Mouse (Mus musculus): ENCODE results near the gene Mst1. TPM values are rescaled to one million over a fixed set of nuclear protein-coding genes. Genes with fewer than 3 reads are reported as not detected.

Mst1 gene
- total and polyA plus RNA-seq, 2 experiments from 2014 or later: not detected

DNA sequence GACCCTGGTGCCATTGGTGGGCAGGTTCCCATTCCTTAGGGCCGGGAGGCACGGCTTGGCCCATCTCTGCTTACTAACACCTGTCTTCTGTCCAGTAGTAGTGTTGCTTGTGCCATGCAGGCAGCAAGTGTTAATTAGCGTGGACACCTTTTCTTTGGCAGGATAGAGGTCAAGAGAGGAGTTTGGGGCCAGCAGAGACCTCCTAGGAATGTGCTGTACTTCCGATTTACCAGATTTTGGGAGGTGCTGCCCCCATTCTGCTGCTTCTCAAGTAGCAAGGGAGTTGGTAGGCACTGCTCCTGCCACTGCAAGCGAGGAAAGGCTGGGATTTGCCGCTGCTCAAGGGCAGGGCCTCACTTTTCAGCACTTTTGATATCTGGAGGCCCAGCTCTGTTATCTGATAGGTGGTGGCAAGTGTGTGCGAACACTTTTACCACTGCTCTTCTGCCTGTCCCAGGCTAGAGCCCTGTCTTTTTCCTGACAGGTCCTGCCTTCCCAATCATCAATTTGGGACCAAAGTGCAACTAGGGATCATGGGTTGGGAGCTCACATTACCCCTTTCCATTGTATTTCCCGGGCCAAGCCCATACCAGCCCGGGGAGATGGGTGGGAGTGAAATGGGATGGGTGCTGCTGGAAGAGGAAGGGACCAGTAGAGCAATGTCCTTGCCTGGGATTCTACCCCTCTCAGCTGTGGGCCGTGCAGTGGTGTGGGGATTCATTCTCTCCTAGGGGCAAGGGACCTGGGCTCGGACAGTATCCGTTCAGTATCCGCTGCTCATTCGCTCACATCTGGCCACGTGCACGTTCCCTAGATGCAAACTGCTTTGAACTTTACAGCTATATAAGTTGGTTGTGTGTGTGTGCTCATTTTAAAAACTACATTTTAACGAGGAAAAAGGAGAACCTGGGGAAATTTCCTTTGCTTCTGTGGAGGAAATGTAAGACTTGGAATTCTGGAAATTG, 32.4 kb upstream of the Mst1 start:
- 48% methylated on average over 17 of the region's 17 CpGs for WGBS
- no peak for TF ChIP-seq CTCF (IDR thresholded peaks at IDR 0.05)
- ATAC-seq (ENCODE audit: low FRiP score) (no peak), DNase-seq (ENCODE audit: low spot score) (no peak)
- H3K27ac ChIP-seq (ENCODE audit: low read depth, low read length): no peak overlapping the region
- peak overlapping the region; percentile 95 for H3K4me2 ChIP-seq (ENCODE audit: low read depth, low read length, poor library complexity, severe bottlenecking)
- H3K4me3 ChIP-seq (ENCODE audit: low read depth, low read length): peak overlapping the region; percentile 70; the same call in 1 of the 2 replicates
- H3K9ac ChIP-seq (replicated peaks; ENCODE audit: low read length, poor library complexity, severe bottlenecking): peak overlapping the region; percentile 74; the same call in 1 of the 2 replicates
- no peaks in the 10 kb centered on the region for H3K27me3 ChIP-seq (ENCODE audit: insufficient read depth, low read length)
- H3K36me3 ChIP-seq (ENCODE audit: insufficient read depth, low read length): peaks cover 42% of the 10 kb centered on the region
- H3K4me1 ChIP-seq (ENCODE audit: insufficient read depth, low read length): peaks cover 7% of the 10 kb centered on the region; the same call in 1 of the 2 replicates
- H3K9me3 ChIP-seq (ENCODE audit: low read length): no peaks in the 10 kb centered on the region

DNA sequence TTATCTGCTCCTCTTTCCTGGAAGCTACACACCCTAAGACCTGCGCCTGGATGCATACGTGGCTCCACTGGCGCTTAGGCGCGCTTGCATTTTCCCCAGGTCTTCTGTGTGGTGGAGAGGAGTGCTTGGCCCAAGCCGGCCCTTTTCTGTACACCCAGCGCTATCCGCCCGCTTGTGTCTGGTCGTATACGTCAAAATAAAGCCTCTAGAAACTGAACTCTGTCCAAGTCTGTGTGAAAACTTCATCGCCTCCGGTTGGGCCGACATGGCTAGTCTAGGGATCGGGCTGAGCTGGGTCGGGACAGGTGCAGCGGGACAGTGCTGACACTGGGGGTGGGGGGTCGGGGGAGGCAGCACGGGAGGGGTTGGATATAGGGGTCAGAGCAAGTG, 31.7 kb upstream of the Mst1 start:
- no peak for TF ChIP-seq CTCF (IDR thresholded peaks at IDR 0.05)
- peaks cover 7% of the 10 kb centered on the region; the same call in 1 of the 2 replicates for H3K4me1 ChIP-seq (ENCODE audit: insufficient read depth, low read length)
- H3K4me2 ChIP-seq (ENCODE audit: low read depth, low read length, poor library complexity, severe bottlenecking): peak overlapping the region; percentile 95
- H3K4me3 ChIP-seq (ENCODE audit: low read depth, low read length): peak overlapping the region; percentile 70
- H3K9me3 ChIP-seq (ENCODE audit: low read length): no peaks in the 10 kb centered on the region
- 1% methylated on average over 19 of the region's 19 CpGs for WGBS
- ATAC-seq (ENCODE audit: low FRiP score) (peak; percentile 44; the same call in 1 of the 2 replicates), DNase-seq (ENCODE audit: low spot score) (no peak)
- no peak overlapping the region for H3K27ac ChIP-seq (ENCODE audit: low read depth, low read length)
- H3K9ac ChIP-seq (replicated peaks; ENCODE audit: low read length, poor library complexity, severe bottlenecking): peak overlapping the region; percentile 74
- peaks cover 37% of the 10 kb centered on the region for H3K36me3 ChIP-seq (ENCODE audit: insufficient read depth, low read length)
- no peaks in the 10 kb centered on the region for H3K27me3 ChIP-seq (ENCODE audit: insufficient read depth, low read length)

DNA sequence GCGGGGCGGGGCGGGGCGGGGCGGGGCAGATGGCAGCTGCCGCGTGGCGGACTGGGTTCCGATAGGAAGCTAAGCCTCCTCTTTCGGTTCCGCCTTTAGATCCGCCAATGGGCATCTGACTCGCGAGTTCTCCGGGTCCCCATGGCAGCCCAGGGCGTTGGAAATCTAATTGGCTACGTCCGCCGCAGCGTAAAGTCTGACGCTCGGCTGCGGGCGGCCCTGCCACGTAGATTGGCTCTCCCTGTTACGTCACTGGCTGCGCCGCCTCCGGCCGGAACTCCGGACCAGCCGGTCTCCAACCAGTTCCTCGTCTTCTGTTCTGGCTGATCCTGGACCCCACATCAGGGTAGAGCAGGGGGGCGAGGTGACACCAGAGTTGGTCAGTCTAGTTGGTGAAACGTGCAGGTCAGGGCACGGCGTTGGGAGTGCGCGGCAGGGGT, 31.2 kb upstream of the Mst1 start, which contains the start of gene Gmppb:
TSS of gene Gmppb (plus strand) at position 227 of the 440 bp plus-strand sequence.
- under 1% methylated on average over 39 of the region's 39 CpGs for WGBS
- no peaks in the 10 kb centered on the region for H3K9me3 ChIP-seq (ENCODE audit: low read length)
- H3K4me3 ChIP-seq (ENCODE audit: low read depth, low read length): peak within 1 kb of the TSS; percentile 70
- no peaks in the 10 kb centered on the region for H3K27me3 ChIP-seq (ENCODE audit: insufficient read depth, low read length)
- H3K4me1 ChIP-seq (ENCODE audit: insufficient read depth, low read length): peaks cover 7% of the 10 kb centered on the region; the same call in 1 of the 2 replicates
- peak within 1 kb of the TSS; percentile 71 for H3K27ac ChIP-seq (ENCODE audit: low read depth, low read length)
- peak within 1 kb of the TSS; percentile 95 for H3K4me2 ChIP-seq (ENCODE audit: low read depth, low read length, poor library complexity, severe bottlenecking)
- DNase-seq (ENCODE audit: low spot score): peak; percentile 98
- H3K36me3 ChIP-seq (ENCODE audit: insufficient read depth, low read length): peaks cover 40% of the 10 kb centered on the region
- peak; percentile 90 for ATAC-seq (ENCODE audit: low FRiP score)
- no peak for TF ChIP-seq CTCF (IDR thresholded peaks at IDR 0.05)
- peak within 1 kb of the TSS; percentile 74 for H3K9ac ChIP-seq (replicated peaks; ENCODE audit: low read length, poor library complexity, severe bottlenecking)

DNA sequence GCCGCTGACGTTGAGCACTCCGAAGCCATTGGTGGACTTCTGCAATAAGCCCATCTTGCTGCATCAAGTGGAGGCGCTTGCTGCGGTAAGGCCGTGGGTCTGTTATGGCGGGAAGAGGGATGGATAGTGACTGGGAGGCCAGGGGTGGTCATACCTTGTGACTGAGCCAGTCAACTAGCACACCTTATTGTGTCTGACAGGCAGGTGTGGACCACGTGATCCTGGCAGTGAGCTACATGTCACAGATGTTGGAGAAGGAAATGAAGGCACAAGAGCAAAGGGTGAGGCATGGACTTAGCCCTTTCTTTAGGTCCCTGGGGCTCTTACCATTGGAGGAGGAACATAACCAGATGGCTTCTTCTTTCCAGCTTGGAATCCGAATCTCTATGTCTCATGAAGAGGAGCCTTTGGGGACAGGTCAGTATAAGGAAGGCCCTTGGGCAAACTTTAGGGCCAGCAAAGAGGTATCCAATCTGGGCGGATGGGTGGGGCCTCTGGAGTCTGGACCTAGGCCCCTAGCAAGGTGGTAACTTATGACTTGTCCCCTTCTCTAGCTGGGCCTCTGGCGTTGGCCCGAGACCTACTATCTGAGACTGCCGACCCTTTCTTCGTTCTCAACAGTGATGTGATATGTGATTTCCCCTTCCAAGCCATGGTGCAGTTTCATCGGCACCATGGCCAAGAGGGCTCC, 30.5 kb upstream of the Mst1 start:
- ATAC-seq (ENCODE audit: low FRiP score) (peak; percentile 32), DNase-seq (ENCODE audit: low spot score) (no peak)
- Histone ChIP-seq H3K4me1 (ENCODE audit: insufficient read depth, low read length) (peaks cover 7% of the 10 kb centered on the region; the same call in 1 of the 2 replicates), H3K4me3 (ENCODE audit: low read depth, low read length) (peak overlapping the region; percentile 70), H3K27me3 (ENCODE audit: insufficient read depth, low read length) (no peaks in the 10 kb centered on the region), H3K9me3 (ENCODE audit: low read length) (no peaks in the 10 kb centered on the region), H3K36me3 (ENCODE audit: insufficient read depth, low read length) (peaks cover 44% of the 10 kb centered on the region), H3K4me2 (ENCODE audit: low read depth, low read length, poor library complexity, severe bottlenecking) (peak overlapping the region; percentile 95), H3K27ac (ENCODE audit: low read depth, low read length) (peak overlapping the region; percentile 71), H3K9ac (replicated peaks; ENCODE audit: low read length, poor library complexity, severe bottlenecking) (peak overlapping the region; percentile 74)
- 43% methylated on average over 15 of the region's 15 CpGs for WGBS
- TF ChIP-seq CTCF (IDR thresholded peaks at IDR 0.05): no peak

DNA sequence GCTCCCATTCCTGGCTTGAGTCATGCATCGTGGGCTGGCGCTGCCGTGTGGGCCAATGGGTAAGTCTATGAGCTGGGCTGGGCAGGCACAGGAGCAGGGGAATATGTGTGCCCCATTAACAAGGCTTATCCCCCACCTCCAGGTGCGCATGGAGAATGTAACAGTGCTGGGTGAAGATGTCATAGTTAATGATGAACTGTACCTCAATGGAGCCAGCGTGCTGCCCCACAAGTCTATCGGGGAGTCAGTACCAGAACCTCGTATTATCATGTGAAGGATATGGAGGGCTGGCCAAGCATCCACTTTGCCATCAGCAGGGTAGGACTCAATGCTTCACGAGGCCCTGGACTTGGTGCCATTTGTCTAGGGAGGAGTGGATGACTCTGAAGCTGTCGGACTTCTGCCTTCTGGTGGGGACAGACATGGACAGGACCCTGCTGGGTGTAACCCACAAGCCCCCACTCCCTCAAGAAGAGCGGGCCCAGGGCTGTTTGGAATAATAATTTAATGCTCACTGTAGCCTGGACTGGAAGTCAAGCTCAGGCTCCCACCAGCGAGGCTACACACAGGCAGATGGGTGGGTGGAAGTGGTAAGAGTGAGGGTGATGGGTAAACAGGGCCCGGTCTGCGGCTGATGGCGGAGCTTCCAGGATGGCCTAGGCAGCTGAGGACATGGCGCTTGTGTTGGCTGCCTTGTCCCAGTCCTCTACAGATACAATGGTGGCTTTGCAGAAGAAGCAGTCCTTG, 28.9 kb upstream of the Mst1 start:
- DNase-seq (ENCODE audit: low spot score) (no peak), ATAC-seq (ENCODE audit: low FRiP score) (no peak)
- WGBS: 92% methylated on average over 15 of the region's 15 CpGs
- no peak overlapping the region for H3K4me3 ChIP-seq (ENCODE audit: low read depth, low read length)
- H3K9me3 ChIP-seq (ENCODE audit: low read length): no peaks in the 10 kb centered on the region
- H3K9ac ChIP-seq (replicated peaks; ENCODE audit: low read length, poor library complexity, severe bottlenecking): no peak overlapping the region
- no peak for TF ChIP-seq CTCF (IDR thresholded peaks at IDR 0.05)
- no peaks in the 10 kb centered on the region for H3K27me3 ChIP-seq (ENCODE audit: insufficient read depth, low read length)
- no peak overlapping the region for H3K4me2 ChIP-seq (ENCODE audit: low read depth, low read length, poor library complexity, severe bottlenecking)
- H3K27ac ChIP-seq (ENCODE audit: low read depth, low read length): no peak overlapping the region
- H3K36me3 ChIP-seq (ENCODE audit: insufficient read depth, low read length): peaks cover 41% of the 10 kb centered on the region
- peaks cover 7% of the 10 kb centered on the region; the same call in 1 of the 2 replicates for H3K4me1 ChIP-seq (ENCODE audit: insufficient read depth, low read length)
